Mouse (Mus musculus) neural tube, embryonic 10.5 days (tissue): ENCODE measurements at regions not wholly inside any gene's neighbourhood (a gene's known extent, or its start where the extent isn't known, plus 50 kb on each side); places are given as distances from the start of the nearest gene placed in this dataset.

Experiments used
- DNase-seq: peaks from one replicate; pipeline ENCODE4 v3.0.0-alpha.2; 2017; ENCODE audit warnings: low spot score; ENCODE audit errors: extremely low spot score

GRCm38 (mm10) chr7:69844631-69845324, 521.8 kb downstream of the Nr2f2 start:
- no peak for DNase-seq

GRCm38 (mm10) chr7:69837379-69837778, 529.2 kb downstream of the Nr2f2 start:
- DNase-seq: no peak

- no peak for DNase-seq
These were observed 539.3 kb downstream of the Nr2f2 start for GRCm38 (mm10) chr7:69827251-69827650.

- DNase-seq: no peak
These were observed 546.0 kb downstream of the Nr2f2 start for GRCm38 (mm10) chr7:69820570-69820969.

GRCm38 (mm10) chr7:69812301-69812700, 554.2 kb downstream of the Nr2f2 start:
- DNase-seq: no peak

- no peak for DNase-seq
These were observed 555.7 kb downstream of the Nr2f2 start for GRCm38 (mm10) chr7:69810873-69811272.

- no peak for DNase-seq
These were observed 559.3 kb downstream of the Nr2f2 start for GRCm38 (mm10) chr7:69807220-69807619.

- no peak for DNase-seq
These were observed 595.6 kb downstream of the Nr2f2 start for GRCm38 (mm10) chr7:69770980-69771348.

- no peak for DNase-seq
These were observed 596.1 kb downstream of the Nr2f2 start for GRCm38 (mm10) chr7:69770313-69770979.

- no peak for DNase-seq
These were observed 600.1 kb downstream of the Nr2f2 start for GRCm38 (mm10) chr7:69766451-69766850.

- DNase-seq: no peak
These were observed 626.0 kb downstream of the Nr2f2 start for GRCm38 (mm10) chr7:69740495-69740894.

- no peak for DNase-seq
These were observed 627.5 kb downstream of the Nr2f2 start for GRCm38 (mm10) chr7:69738998-69739397.

- DNase-seq: no peak
These were observed 651.5 kb downstream of the Nr2f2 start for GRCm38 (mm10) chr7:69715081-69715480.

- DNase-seq: no peak
These were observed 696.3 kb downstream of the Nr2f2 start for GRCm38 (mm10) chr7:69670211-69670610.

- no peak for DNase-seq
These were observed 711.0 kb downstream of the Nr2f2 start for GRCm38 (mm10) chr7:69655583-69655982.

GRCm38 (mm10) chr7:69645449-69645848, 721.1 kb downstream of the Nr2f2 start:
- DNase-seq: no peak

- DNase-seq: no peak
These were observed 724.9 kb downstream of the Nr2f2 start for GRCm38 (mm10) chr7:69641652-69642051.

- no peak for DNase-seq
These were observed 766.7 kb downstream of the Nr2f2 start for GRCm38 (mm10) chr7:69599866-69600265.

- no peak for DNase-seq
These were observed 780.8 kb downstream of the Nr2f2 start for GRCm38 (mm10) chr7:69585716-69586115.

- DNase-seq: no peak
These were observed 781.4 kb downstream of the Nr2f2 start for GRCm38 (mm10) chr7:69585131-69585530.

GRCm38 (mm10) chr7:69584516-69584915, 782.0 kb downstream of the Nr2f2 start:
- no peak for DNase-seq

- no peak for DNase-seq
These were observed 782.6 kb downstream of the Nr2f2 start for GRCm38 (mm10) chr7:69583901-69584300.

GRCm38 (mm10) chr7:69581668-69582067, 784.9 kb downstream of the Nr2f2 start:
- DNase-seq: no peak
